Mouse (Mus musculus): ENCODE data around the gene Comt.

- TF ChIP-seq CTCF (IDR thresholded peaks at IDR 0.05; ENCODE audit: low read depth, low read length) = no peak
- TF ChIP-seq GATA1 (IDR thresholded peaks at IDR 0.05; ENCODE audit: borderline replicate concordance, low read length) = no peak
- TF ChIP-seq TAL1 (conservative IDR thresholded peaks at IDR 0.05; ENCODE audit: low read depth, low read length) = no peak
- TF ChIP-seq POLR2AphosphoS5 (IDR thresholded peaks at IDR 0.05; ENCODE audit: insufficient replicate concordance, low read depth, low read length) = no peak
- no peak for TF ChIP-seq GATA2 (IDR thresholded peaks at IDR 0.05; ENCODE audit: borderline replicate concordance, low read depth, low read length)
Observed at GRCm38 (mm10) chr16:18383045-18383726, 43.5 kb downstream of the Comt start.
